Mouse (Mus musculus): ENCODE results near the gene Aip. TPM values are rescaled to one million over a fixed set of nuclear protein-coding genes. Genes with fewer than 3 reads are reported as not detected.

Aip gene
- polyA plus RNA-seq, 1 experiment from 2014 or later, result 93.8 TPM

DNA sequence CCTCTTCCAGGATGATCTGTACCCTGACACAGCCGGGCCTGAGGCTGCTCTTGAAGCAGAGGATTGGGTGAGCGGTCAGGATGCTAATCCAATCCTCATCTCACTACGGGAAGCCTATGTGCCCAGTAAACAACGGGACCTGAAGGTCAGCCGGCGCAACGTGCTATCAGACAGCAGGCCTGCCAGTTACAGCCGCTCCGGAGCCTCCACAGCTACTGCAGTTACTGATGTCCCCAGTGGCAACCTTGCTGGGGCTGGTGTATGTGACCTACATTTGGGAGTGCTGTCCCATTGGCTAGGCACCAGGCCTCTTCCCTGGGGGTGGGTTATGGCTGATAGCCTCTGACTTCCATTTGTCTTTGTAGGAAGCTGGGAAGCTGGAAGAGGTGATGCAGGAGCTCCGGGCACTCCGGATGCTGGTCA lies 27.6 kb upstream of the Aip start, which contains the start of gene Ptprcap:
Gene Ptprcap (plus strand): TSS at position 373 of the 423 bp plus-strand sequence.
- Histone ChIP-seq H3K4me3 (replicated peaks; ENCODE audit: low read length) (no peak within 1 kb of the TSS), H3K27ac (no peak within 1 kb of the TSS), H3K4me2 (replicated peaks) (no peak within 1 kb of the TSS), H3K9ac (no peak within 1 kb of the TSS), H3K9me3 (ENCODE audit: control insufficient read depth, low read length) (no peaks in the 10 kb centered on the region), H3K27me3 (ENCODE audit: control insufficient read depth, insufficient read depth, low read length) (no peaks in the 10 kb centered on the region), H3K36me3 (replicated peaks; ENCODE audit: control insufficient read depth, insufficient read depth) (peaks cover 59% of the 10 kb centered on the region), H3K4me1 (replicated peaks; ENCODE audit: control insufficient read depth, insufficient read depth, low read length) (peaks cover 9% of the 10 kb centered on the region)
- ATAC-seq (ENCODE audit: low FRiP score) (no peak), DNase-seq (ENCODE audit: low spot score) (no peak)
- 76% methylated on average over 11 of the region's 11 CpGs for WGBS

GRCm38 (mm10) chr19:4152445-4153231 lies 27.0 kb upstream of the Aip start:
- Histone ChIP-seq H3K9me3 (ENCODE audit: control insufficient read depth, low read length) (no peaks in the 10 kb centered on the region), H3K27ac (no peak overlapping the region), H3K4me3 (replicated peaks; ENCODE audit: low read length) (no peak overlapping the region), H3K4me1 (replicated peaks; ENCODE audit: control insufficient read depth, insufficient read depth, low read length) (peaks cover 14% of the 10 kb centered on the region), H3K9ac (no peak overlapping the region), H3K36me3 (replicated peaks; ENCODE audit: control insufficient read depth, insufficient read depth) (peaks cover 53% of the 10 kb centered on the region), H3K4me2 (replicated peaks) (no peak overlapping the region), H3K27me3 (ENCODE audit: control insufficient read depth, insufficient read depth, low read length) (no peaks in the 10 kb centered on the region)
- DNase-seq (ENCODE audit: low spot score), result no peak
- 85% methylated on average over 8 of the region's 8 CpGs for WGBS
- ATAC-seq (ENCODE audit: low FRiP score), result no peak

DNA sequence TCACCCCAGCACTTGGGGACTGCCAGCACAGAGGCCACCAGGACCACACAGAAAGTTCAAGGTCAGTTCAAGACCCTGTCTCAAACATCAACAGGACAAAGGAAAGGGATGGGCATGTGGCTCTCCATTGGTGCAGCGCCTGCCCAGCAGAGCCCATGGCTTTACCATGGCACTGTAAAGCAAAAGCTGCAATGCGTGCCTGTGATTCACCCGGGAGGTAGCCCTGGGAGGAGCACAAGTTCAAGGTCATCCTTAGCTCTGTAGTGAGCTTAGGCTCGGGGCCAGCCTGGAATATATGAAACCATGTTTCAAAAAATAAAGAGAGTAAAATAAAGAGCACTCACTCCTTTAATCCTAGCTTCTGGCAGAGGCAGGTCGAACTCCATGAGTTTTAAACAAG lies 26.2 kb upstream of the Aip start:
- no peaks in the 10 kb centered on the region for H3K9me3 ChIP-seq (ENCODE audit: control insufficient read depth, low read length)

GRCm38 (mm10) chr19:4151488-4151860 lies 25.8 kb upstream of the Aip start:
- DNase-seq (ENCODE audit: low spot score), result no peak
- no peak overlapping the region for H3K27ac ChIP-seq
- ATAC-seq (ENCODE audit: low FRiP score), result no peak
- no peak overlapping the region for H3K9ac ChIP-seq
- H3K27me3 ChIP-seq (ENCODE audit: control insufficient read depth, insufficient read depth, low read length), result no peaks in the 10 kb centered on the region
- 90% methylated on average over 4 of the region's 5 CpGs for WGBS
- H3K36me3 ChIP-seq (replicated peaks; ENCODE audit: control insufficient read depth, insufficient read depth), result peaks cover 42% of the 10 kb centered on the region
- no peak overlapping the region for H3K4me3 ChIP-seq (replicated peaks; ENCODE audit: low read length)
- no peaks in the 10 kb centered on the region for H3K9me3 ChIP-seq (ENCODE audit: control insufficient read depth, low read length)
- H3K4me2 ChIP-seq (replicated peaks), result no peak overlapping the region
- peaks cover 14% of the 10 kb centered on the region for H3K4me1 ChIP-seq (replicated peaks; ENCODE audit: control insufficient read depth, insufficient read depth, low read length)

More for the DNA sequence above, 26.2 kb upstream of the Aip start:
- Histone ChIP-seq H3K4me3 (replicated peaks; ENCODE audit: low read length) (no peak overlapping the region), H3K4me1 (replicated peaks; ENCODE audit: control insufficient read depth, insufficient read depth, low read length) (peaks cover 14% of the 10 kb centered on the region), H3K27ac (no peak overlapping the region), H3K36me3 (replicated peaks; ENCODE audit: control insufficient read depth, insufficient read depth) (peaks cover 46% of the 10 kb centered on the region), H3K4me2 (replicated peaks) (no peak overlapping the region), H3K9ac (no peak overlapping the region), H3K27me3 (ENCODE audit: control insufficient read depth, insufficient read depth, low read length) (no peaks in the 10 kb centered on the region)
- no peak for ATAC-seq (ENCODE audit: low FRiP score)
- DNase-seq (ENCODE audit: low spot score), result no peak
- 89% methylated on average over 5 of the region's 5 CpGs for WGBS

- WGBS, result 90% methylated on average over 22 of the region's 22 CpGs
- H3K9ac ChIP-seq, result no peak overlapping the region
- ATAC-seq (ENCODE audit: low FRiP score), result no peak
Measured at GRCm38 (mm10) chr19:4150567-4151487, 25.2 kb upstream of the Aip start.

DNA sequence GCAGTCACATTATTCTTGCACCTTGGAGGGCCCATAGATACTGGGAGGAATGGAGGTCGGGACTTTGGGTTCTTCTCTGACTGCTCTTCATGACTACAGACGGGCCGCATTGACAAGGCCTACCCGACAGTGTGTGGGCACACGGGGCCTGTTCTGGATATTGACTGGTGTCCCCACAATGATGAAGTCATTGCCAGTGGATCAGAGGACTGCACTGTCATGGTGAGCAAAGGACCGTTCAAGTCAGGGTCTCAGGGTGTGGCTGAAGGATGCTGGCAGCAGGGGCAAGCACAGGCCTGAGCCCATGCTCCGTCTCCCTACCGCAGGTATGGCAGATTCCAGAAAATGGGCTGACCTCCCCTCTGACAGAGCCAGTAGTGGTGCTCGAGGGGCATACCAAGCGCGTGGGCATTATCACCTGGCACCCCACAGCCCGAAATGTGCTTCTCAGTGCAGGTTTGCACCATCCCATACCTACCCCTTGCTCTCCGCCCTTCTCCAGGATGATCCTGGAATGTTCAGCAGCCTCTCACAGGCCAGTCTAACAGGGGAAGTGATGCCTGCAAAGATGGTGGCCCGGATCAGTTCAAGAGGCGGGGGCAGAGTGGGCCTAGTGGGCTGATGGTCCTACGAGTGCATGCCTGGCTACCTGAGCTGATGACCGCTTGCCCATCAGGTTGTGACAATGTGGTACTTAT lies 24.3 kb upstream of the Aip start:
- ATAC-seq (ENCODE audit: low FRiP score), result no peak
- H3K27me3 ChIP-seq (ENCODE audit: control insufficient read depth, insufficient read depth, low read length), result no peaks in the 10 kb centered on the region
- no peak overlapping the region for H3K9ac ChIP-seq
- 93% methylated on average over 17 of the region's 17 CpGs for WGBS
- peaks cover 14% of the 10 kb centered on the region for H3K4me1 ChIP-seq (replicated peaks; ENCODE audit: control insufficient read depth, insufficient read depth, low read length)
- peak overlapping the region; percentile 75 for H3K4me2 ChIP-seq (replicated peaks)
- no peaks in the 10 kb centered on the region for H3K9me3 ChIP-seq (ENCODE audit: control insufficient read depth, low read length)
- no peak for DNase-seq (ENCODE audit: low spot score)
- no peak overlapping the region for H3K4me3 ChIP-seq (replicated peaks; ENCODE audit: low read length)
- no peak overlapping the region for H3K27ac ChIP-seq
- H3K36me3 ChIP-seq (replicated peaks; ENCODE audit: control insufficient read depth, insufficient read depth), result peaks cover 31% of the 10 kb centered on the region

More at GRCm38 (mm10) chr19:4150567-4151487, 25.2 kb upstream of the Aip start:
- DNase-seq (ENCODE audit: low spot score), result no peak
- no peaks in the 10 kb centered on the region for H3K9me3 ChIP-seq (ENCODE audit: control insufficient read depth, low read length)
- no peak overlapping the region for H3K4me3 ChIP-seq (replicated peaks; ENCODE audit: low read length)
- no peaks in the 10 kb centered on the region for H3K27me3 ChIP-seq (ENCODE audit: control insufficient read depth, insufficient read depth, low read length)
- no peak overlapping the region for H3K4me2 ChIP-seq (replicated peaks)
- peaks cover 14% of the 10 kb centered on the region for H3K4me1 ChIP-seq (replicated peaks; ENCODE audit: control insufficient read depth, insufficient read depth, low read length)
- H3K36me3 ChIP-seq (replicated peaks; ENCODE audit: control insufficient read depth, insufficient read depth), result peaks cover 35% of the 10 kb centered on the region
- H3K27ac ChIP-seq, result no peak overlapping the region

DNA sequence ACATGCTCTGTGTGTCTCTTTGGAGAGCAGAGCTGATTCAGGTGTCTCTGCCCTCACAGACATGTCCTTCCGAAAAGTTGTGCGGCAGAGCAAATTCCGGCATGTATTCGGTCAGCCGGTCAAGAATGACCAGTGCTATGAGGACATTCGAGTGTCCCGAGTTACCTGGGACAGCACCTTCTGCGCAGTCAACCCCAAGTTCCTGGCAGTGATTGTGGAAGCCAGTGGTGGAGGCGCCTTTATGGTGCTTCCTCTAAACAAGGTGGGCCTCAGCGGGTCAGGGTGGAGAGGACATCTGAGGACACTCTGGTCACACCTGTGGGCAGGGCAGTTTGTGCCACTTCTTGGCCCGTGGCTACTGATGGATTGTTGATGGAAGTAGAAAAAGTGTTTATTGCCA lies 23.6 kb upstream of the Aip start:
- H3K27ac ChIP-seq, result no peak overlapping the region
- H3K27me3 ChIP-seq (ENCODE audit: control insufficient read depth, insufficient read depth, low read length), result no peaks in the 10 kb centered on the region
- DNase-seq (ENCODE audit: low spot score), result no peak
- peak overlapping the region; percentile 80 for H3K4me3 ChIP-seq (replicated peaks; ENCODE audit: low read length)
- H3K9ac ChIP-seq, result peak overlapping the region; percentile 87
- no peaks in the 10 kb centered on the region for H3K9me3 ChIP-seq (ENCODE audit: control insufficient read depth, low read length)
- peaks cover 14% of the 10 kb centered on the region for H3K4me1 ChIP-seq (replicated peaks; ENCODE audit: control insufficient read depth, insufficient read depth, low read length)
- ATAC-seq (ENCODE audit: low FRiP score), result no peak
- peaks cover 31% of the 10 kb centered on the region for H3K36me3 ChIP-seq (replicated peaks; ENCODE audit: control insufficient read depth, insufficient read depth)
- WGBS, result 89% methylated on average over 11 of the region's 11 CpGs
- peak overlapping the region; percentile 75 for H3K4me2 ChIP-seq (replicated peaks)

- WGBS, result 2% methylated on average over 8 of the region's 8 CpGs
- Histone ChIP-seq H3K4me3 (replicated peaks; ENCODE audit: low read length) (peak overlapping the region; percentile 80), H3K27ac (peak overlapping the region; percentile 61), H3K9ac (peak overlapping the region; percentile 87), H3K4me2 (replicated peaks) (peak overlapping the region; percentile 75), H3K36me3 (replicated peaks; ENCODE audit: control insufficient read depth, insufficient read depth) (peaks cover 28% of the 10 kb centered on the region), H3K9me3 (ENCODE audit: control insufficient read depth, low read length) (no peaks in the 10 kb centered on the region), H3K4me1 (replicated peaks; ENCODE audit: control insufficient read depth, insufficient read depth, low read length) (peaks cover 14% of the 10 kb centered on the region), H3K27me3 (ENCODE audit: control insufficient read depth, insufficient read depth, low read length) (no peaks in the 10 kb centered on the region)
- ATAC-seq (ENCODE audit: low FRiP score), result no peak
- no peak for DNase-seq (ENCODE audit: low spot score)
Measured at GRCm38 (mm10) chr19:4148819-4149218, 23.2 kb upstream of the Aip start.

- H3K27ac ChIP-seq, result peak within 1 kb of the TSS; percentile 61
- DNase-seq (ENCODE audit: low spot score) (peak; percentile 90), ATAC-seq (ENCODE audit: low FRiP score) (peak; percentile 92)
- peak within 1 kb of the TSS; percentile 87 for H3K9ac ChIP-seq
- under 1% methylated on average over 30 of the region's 33 CpGs for WGBS
- peak within 1 kb of the TSS; percentile 75 for H3K4me2 ChIP-seq (replicated peaks)
- peaks cover 24% of the 10 kb centered on the region for H3K36me3 ChIP-seq (replicated peaks; ENCODE audit: control insufficient read depth, insufficient read depth)
- no peaks in the 10 kb centered on the region for H3K9me3 ChIP-seq (ENCODE audit: control insufficient read depth, low read length)
- H3K27me3 ChIP-seq (ENCODE audit: control insufficient read depth, insufficient read depth, low read length), result no peaks in the 10 kb centered on the region
- H3K4me3 ChIP-seq (replicated peaks; ENCODE audit: low read length), result peak within 1 kb of the TSS; percentile 80
- H3K4me1 ChIP-seq (replicated peaks; ENCODE audit: control insufficient read depth, insufficient read depth, low read length), result peaks cover 14% of the 10 kb centered on the region
Measured at GRCm38 (mm10) chr19:4148491-4148806, 22.8 kb upstream of the Aip start, which contains the start of gene Coro1b. TSS of gene Coro1b (plus strand) at chr19:4148619.

Measured in hindbrain, embryonic 14.5 days (tissue).